Mouse (Mus musculus) liver, embryonic 11.5 days (tissue): Measurements from ENCODE around the gene Chrna9. TPM values are rescaled to one million over a fixed set of nuclear protein-coding genes. Genes with fewer than 3 reads are reported as not detected.

Experiments
- ATAC-seq: fragments of 200-750 bp; cut with Nextera tagmentation; replicated peaks from 2 replicates; pipeline ENCODE4 v1.8.0; 2017; ENCODE audit warnings: moderate number of reproducible peaks, mild to moderate bottlenecking, moderate TSS enrichment, moderate library complexity; ENCODE audit not compliant: low FRiP score
- DNase-seq: peaks from one replicate; pipeline ENCODE4 v3.0.0-alpha.2; 2017; ENCODE audit warnings: low spot score
- H3K27ac ChIP-seq: fragments of 300-500 bp; sonication (generic); 2 replicates; pipeline ENCODE4 v1.5.1; 2014; ENCODE audit warnings: mild to moderate bottlenecking, low read depth, low read length, control low read depth
- H3K27me3 ChIP-seq: fragments of 300-500 bp; sonication (generic); replicated peaks from 2 replicates; pipeline ENCODE4 v1.6.1; 2014; ENCODE audit warnings: low read length, mixed read lengths; ENCODE audit not compliant: control insufficient read depth, insufficient read depth
- H3K36me3 ChIP-seq: fragments of 300-500 bp; sonication (generic); 2 replicates; pipeline ENCODE4 v1.6.1; 2014; ENCODE audit warnings: mild to moderate bottlenecking, low read length, moderate library complexity, mixed read lengths; ENCODE audit not compliant: control insufficient read depth, insufficient read depth
- H3K4me1 ChIP-seq: fragments of 300-500 bp; sonication (generic); replicated peaks from 2 replicates; pipeline ENCODE4 v1.6.1; 2014; ENCODE audit warnings: low read length, mixed read lengths; ENCODE audit not compliant: control insufficient read depth, insufficient read depth
- H3K4me2 ChIP-seq: fragments of 300-500 bp; sonication (generic); 2 replicates; pipeline ENCODE4 v1.6.1; 2014; ENCODE audit warnings: mild to moderate bottlenecking, control low read depth, moderate library complexity
- H3K4me3 ChIP-seq: fragments of 300-500 bp; sonication (generic); 2 replicates; pipeline ENCODE4 v1.5.1; 2014; ENCODE audit warnings: low read depth, low read length, control low read depth
- H3K9ac ChIP-seq: fragments of 300-500 bp; sonication (generic); 2 replicates; pipeline ENCODE4 v1.6.1; 2014; ENCODE audit warnings: low read depth, low read length, control low read depth
- H3K9me3 ChIP-seq: fragments of 300-500 bp; sonication (generic); 2 replicates; pipeline ENCODE4 v1.6.1; 2016; ENCODE audit warnings: low read length, inconsistent platforms, mixed read lengths; ENCODE audit not compliant: control insufficient read depth
- WGBS: fragments of 180-500 bp; shearing (Covaris S2); extraction: QIAGEN DNeasy Blood & Tissue Kit; methylation state at CpG from one replicate; pipeline ENCODE4 v1.1.7; 2014; 5-methylcytosine and 5-hydroxymethylcytosine counted together
- microRNA-seq: library from miRNA; unstranded; fragments of <30 nt; microRNA quantifications from one replicate; pipeline ENCODE4, GENCODE M21; 2017; ENCODE audit warnings: borderline number of aligned reads
- polyA plus RNA-seq: library from polyadenylated mRNA; unstranded; fragments of >200 nt; fragmentation: Nextera tagmentation; extraction: Ambion mirVana; gene quantifications from 2 replicates; pipeline ENCODE4 v1.2.1, GENCODE M21; 2014

Gene Chrna9
- polyA plus RNA-seq, 1 experiment from 2014 or later = not detected

DNA sequence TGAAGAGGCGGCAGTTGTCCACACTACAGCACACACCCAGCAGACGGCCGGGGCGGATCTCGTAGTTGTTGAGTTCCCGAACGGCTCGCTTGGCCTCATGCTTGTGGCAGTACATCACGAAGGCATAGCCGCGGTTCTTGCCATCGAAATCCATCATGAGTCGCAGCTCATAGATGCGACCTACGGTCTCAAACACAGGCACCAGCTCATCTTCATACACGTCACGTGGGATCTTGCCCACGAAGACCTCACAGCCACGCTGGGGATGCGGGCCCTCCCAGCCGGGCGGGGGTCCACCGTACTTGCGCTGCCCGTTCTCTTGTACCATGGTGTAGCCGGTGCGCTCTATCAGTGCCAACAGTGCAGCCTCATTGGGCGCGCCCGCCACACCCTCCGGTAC, 92.1 kb downstream of the Chrna9 start:
- no peaks in the 10 kb centered on the region; the same call in 1 of the 2 replicates for H3K36me3 ChIP-seq
- H3K4me3 ChIP-seq = no peak overlapping the region
- WGBS = 95% methylated on average over 31 of the region's 31 CpGs
- H3K4me2 ChIP-seq = no peak overlapping the region
- no peaks in the 10 kb centered on the region for H3K9me3 ChIP-seq
- ATAC-seq = no peak
- H3K9ac ChIP-seq = no peak overlapping the region
- H3K27ac ChIP-seq = no peak overlapping the region
- DNase-seq = no peak
- no peaks in the 10 kb centered on the region for H3K4me1 ChIP-seq
- no peaks in the 10 kb centered on the region for H3K27me3 ChIP-seq

Small RNA genes lying within 50 kb of the gene (microRNA-seq; reads per million reads assigned to microRNA genes)
- not detected for gene Gm25952

Other genes starting within 250 kb of the Chrna9 start
- 73.2 and 75.3 TPM in 2 replicates for gene Pds5a, start 236.6 kb upstream of the Chrna9 start, polyA plus RNA-seq
- 28.2 and 31.6 TPM in 2 replicates for gene N4bp2, start 171.4 kb upstream of the Chrna9 start, polyA plus RNA-seq
- gene Rhoh, start 73.7 kb upstream of the Chrna9 start, polyA plus RNA-seq = 1.3 and 2.4 TPM in 2 replicates
- gene 9130230L23Rik, start 69.4 kb downstream of the Chrna9 start, polyA plus RNA-seq = not detected in 2 replicates
- 13.5 and 13.9 TPM in 2 replicates for gene Rbm47, start 238.2 kb downstream of the Chrna9 start, polyA plus RNA-seq